Mouse (Mus musculus) stomach, postnatal 0 days (tissue): ENCODE measurements around the gene Eml6.

Source experiments
- CTCF ChIP-seq: IDR thresholded peaks from 2 replicates; pipeline ENCODE4 v1.5.1; 2016; ENCODE audit warnings: antibody characterized with exemption, low read depth, mild to moderate bottlenecking, moderate library complexity
- EP300 ChIP-seq: optimal IDR thresholded peaks from 2 replicates; pipeline ENCODE3; 2016; ENCODE audit warnings: antibody characterized with exemption

GRCm38 (mm10) chr11:29923851-29924250 is 102.0 kb downstream of the Eml6 start:
- TF ChIP-seq CTCF (no peak), EP300 (no peak)
